Mouse (Mus musculus): ENCODE data around the gene D730048I06Rik.

DNA sequence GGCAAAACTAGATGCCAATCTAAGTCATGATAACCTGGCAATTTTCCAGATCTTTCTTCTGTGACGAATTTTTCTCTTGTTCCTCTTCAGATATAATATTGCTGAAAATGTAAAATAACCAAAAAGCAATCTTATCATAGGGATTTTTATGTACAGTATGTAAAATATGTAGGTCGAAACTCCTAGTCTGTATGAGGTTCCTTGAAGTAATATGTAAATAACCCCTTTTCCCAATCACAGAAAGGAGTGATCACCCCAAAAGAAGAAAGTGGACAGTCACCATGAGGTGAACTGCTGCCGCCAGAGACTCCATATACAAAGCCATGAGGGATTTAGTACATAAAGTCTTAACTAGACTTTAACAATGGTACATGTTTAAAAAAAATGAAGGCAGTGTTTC lies 11.9 kb downstream of the D730048I06Rik start, which contains the start of gene Gm17727:
- TF ChIP-seq CTCF (IDR thresholded peaks at IDR 0.05; ENCODE audit: low read depth), result no peak
- no peak for TF ChIP-seq EP300 (optimal IDR thresholded peaks at IDR 0.05)
